Mouse (Mus musculus) intestine, embryonic 15.5 days (tissue): Measurements from ENCODE around the gene Sez6l2. TPM values are rescaled to one million over a fixed set of nuclear protein-coding genes. Genes with fewer than 3 reads are reported as not detected.

Source experiments
- ATAC-seq: fragments of 200-750 bp; cut with Nextera tagmentation; 2 replicates; pipeline ENCODE4 v1.8.0; 2017; ENCODE audit warnings: moderate TSS enrichment, moderate library complexity
- H3K27ac ChIP-seq: fragments of 300-500 bp; sonication (generic); 2 replicates; pipeline ENCODE4 v1.5.1; 2015; ENCODE audit warnings: mild to moderate bottlenecking, inconsistent platforms
- H3K27me3 ChIP-seq: fragments of 300-500 bp; sonication (generic); replicated peaks from 2 replicates; pipeline ENCODE4 v1.6.1; 2015; ENCODE audit warnings: inconsistent platforms
- H3K36me3 ChIP-seq: fragments of 300-500 bp; sonication (generic); 2 replicates; pipeline ENCODE4 v1.6.1; 2015; ENCODE audit warnings: inconsistent platforms
- H3K4me1 ChIP-seq: fragments of 300-500 bp; sonication (generic); replicated peaks from 2 replicates; pipeline ENCODE4 v1.6.1; 2015; ENCODE audit warnings: inconsistent platforms
- H3K4me2 ChIP-seq: fragments of 300-500 bp; sonication (generic); replicated peaks from 2 replicates; pipeline ENCODE4 v1.6.1; 2015; ENCODE audit warnings: mild to moderate bottlenecking, inconsistent platforms
- H3K4me3 ChIP-seq: fragments of 300-500 bp; sonication (generic); replicated peaks from 2 replicates; pipeline ENCODE4 v1.5.1; 2015; ENCODE audit warnings: inconsistent platforms
- H3K9ac ChIP-seq: fragments of 300-500 bp; sonication (generic); 2 replicates; pipeline ENCODE4 v1.6.1; 2015; ENCODE audit warnings: inconsistent platforms
- H3K9me3 ChIP-seq: fragments of 300-500 bp; sonication (generic); 2 replicates; pipeline ENCODE4 v1.6.1; 2016; ENCODE audit warnings: inconsistent platforms
- WGBS: fragments of 180-500 bp; shearing (Covaris S2); methylation state at CpG from one replicate; pipeline ENCODE4 v1.1.7; 2015; 5-methylcytosine and 5-hydroxymethylcytosine counted together
- polyA plus RNA-seq: library from polyadenylated mRNA; unstranded; fragments of >200 nt; fragmentation: Nextera tagmentation; extraction: Ambion mirVana; gene quantifications from 2 replicates; pipeline ENCODE4 v1.2.1, GENCODE M21; 2015

Gene Sez6l2
- polyA plus RNA-seq, 1 experiment from 2014 or later, result 2.4 TPM

DNA sequence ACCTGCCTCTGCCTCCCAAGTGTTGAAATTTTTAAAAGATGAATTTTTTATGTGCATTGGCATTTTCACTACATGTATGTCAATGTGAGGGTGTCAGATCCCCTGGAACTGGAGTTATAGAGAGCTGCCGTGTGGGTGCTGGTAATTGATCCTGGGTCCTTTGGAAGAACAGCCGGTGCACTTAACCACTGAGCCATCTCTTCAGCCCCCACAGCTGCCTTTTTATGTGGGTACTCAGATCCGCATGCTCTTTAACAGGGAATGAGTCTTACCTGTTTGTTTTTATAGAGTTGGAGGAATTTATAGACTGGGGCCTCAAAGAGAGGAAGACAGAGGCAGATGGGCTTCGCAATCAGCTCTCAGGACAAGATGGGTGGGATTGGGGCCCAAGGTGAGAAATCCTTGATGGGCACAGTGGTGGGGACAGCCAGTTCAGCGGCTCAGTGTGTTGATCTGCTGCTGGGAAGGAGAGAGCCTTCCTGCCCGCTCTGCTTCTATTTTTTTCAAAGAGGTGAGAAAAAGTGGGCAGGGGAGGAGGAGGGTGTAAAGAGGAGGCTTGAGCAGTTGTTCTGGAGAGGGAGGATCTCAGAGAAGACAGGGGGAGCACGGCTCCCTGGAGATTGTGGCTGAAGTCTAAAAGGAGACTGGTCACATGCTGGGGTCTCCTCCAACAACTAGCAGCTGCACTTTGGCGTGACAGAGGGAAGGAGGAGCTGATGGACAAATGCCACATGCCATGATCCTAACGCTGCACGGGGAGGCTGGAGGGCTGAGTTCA is 34.5 kb downstream of the Sez6l2 start:
- no peak for ATAC-seq
- Histone ChIP-seq H3K4me3 (no peak overlapping the region), H3K36me3 (peaks cover 12% of the 10 kb centered on the region; the same call in 1 of the 2 replicates), H3K4me2 (no peak overlapping the region), H3K27me3 (no peaks in the 10 kb centered on the region), H3K27ac (no peak overlapping the region), H3K4me1 (peaks cover 3% of the 10 kb centered on the region; the same call in 1 of the 2 replicates), H3K9me3 (no peaks in the 10 kb centered on the region), H3K9ac (no peak overlapping the region)
- WGBS, result 44% methylated on average over 10 of the region's 10 CpGs

DNA sequence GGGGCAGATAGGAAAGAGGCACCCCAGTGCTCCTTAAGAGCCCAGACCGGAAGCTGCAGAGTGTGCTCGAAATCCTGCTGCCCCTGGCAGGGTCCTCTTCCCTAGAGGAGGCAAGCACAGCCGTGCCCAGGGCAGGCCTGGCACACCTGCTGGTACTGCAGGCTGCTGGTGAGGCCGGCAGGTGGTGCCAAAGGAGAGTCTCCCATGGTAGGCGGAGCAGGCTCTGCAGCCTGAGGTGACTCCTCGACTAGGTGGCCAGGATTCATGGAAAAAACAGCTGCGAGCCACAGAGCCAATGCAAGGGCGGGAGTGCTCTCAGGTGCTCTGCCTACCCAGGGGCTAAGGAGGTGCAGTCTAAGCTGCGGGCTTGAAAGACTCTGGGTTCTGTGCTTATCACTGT is 36.0 kb downstream of the Sez6l2 start:
- ATAC-seq, result peak; percentile 74
- H3K4me3 ChIP-seq, result no peak overlapping the region
- 46% methylated on average over 9 of the region's 9 CpGs for WGBS
- peaks cover 3% of the 10 kb centered on the region; the same call in 1 of the 2 replicates for H3K4me1 ChIP-seq
- H3K9ac ChIP-seq, result no peak overlapping the region
- H3K27ac ChIP-seq, result no peak overlapping the region
- no peak overlapping the region for H3K4me2 ChIP-seq
- H3K27me3 ChIP-seq, result no peaks in the 10 kb centered on the region
- H3K36me3 ChIP-seq, result peaks cover 3% of the 10 kb centered on the region; the same call in 1 of the 2 replicates
- no peaks in the 10 kb centered on the region for H3K9me3 ChIP-seq

DNA sequence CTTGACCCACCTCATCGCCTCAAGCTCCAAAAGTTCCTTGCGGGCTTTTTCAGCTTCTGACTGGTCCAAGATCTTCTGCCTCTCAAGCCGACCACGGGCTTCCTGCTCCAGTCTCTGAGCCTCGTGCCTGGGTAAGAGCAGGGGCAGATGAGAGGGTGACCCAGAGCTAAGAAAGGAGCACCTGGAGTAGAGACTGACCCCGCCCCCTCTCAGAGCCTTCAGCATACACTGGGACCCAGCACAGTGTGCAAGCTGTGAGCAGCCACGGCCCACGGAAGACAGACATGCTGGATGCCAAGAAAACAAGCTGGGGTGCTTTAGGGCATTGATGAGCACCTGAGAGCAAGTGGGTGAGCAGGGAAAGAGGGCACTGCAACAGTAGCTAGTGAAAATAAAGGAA is 38.5 kb downstream of the Sez6l2 start:
- ATAC-seq, result no peak
- H3K9ac ChIP-seq, result no peak overlapping the region
- H3K4me1 ChIP-seq, result no peaks in the 10 kb centered on the region
- H3K27ac ChIP-seq, result no peak overlapping the region
- 73% methylated on average over 8 of the region's 8 CpGs for WGBS
- H3K9me3 ChIP-seq, result no peaks in the 10 kb centered on the region
- H3K27me3 ChIP-seq, result no peaks in the 10 kb centered on the region
- H3K4me2 ChIP-seq, result no peak overlapping the region
- no peak overlapping the region for H3K4me3 ChIP-seq
- no peaks in the 10 kb centered on the region for H3K36me3 ChIP-seq

DNA sequence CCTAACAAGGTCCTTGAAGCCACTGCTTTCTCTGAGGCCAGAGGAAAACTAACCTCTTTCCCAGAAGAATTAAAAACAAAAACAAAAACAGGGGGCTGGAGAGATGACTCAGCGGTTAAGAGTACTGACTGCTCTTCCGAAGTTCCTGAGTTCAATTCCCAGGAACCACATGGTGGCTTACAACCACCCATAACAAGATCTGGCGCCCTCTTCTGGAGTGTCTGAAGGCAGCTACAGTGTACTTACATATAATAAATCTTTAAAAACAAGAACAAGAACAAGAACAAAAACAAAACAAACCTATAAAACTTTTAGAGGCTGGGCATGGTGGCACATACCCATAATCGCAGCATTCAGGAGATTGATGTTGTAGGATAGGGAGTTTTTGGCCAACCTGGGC is 46.1 kb downstream of the Sez6l2 start:
- 83% methylated on average over 4 of the region's 4 CpGs for WGBS
- Histone ChIP-seq H3K9ac (no peak overlapping the region), H3K27ac (no peak overlapping the region), H3K27me3 (no peaks in the 10 kb centered on the region), H3K4me2 (no peak overlapping the region), H3K4me1 (no peaks in the 10 kb centered on the region), H3K36me3 (peaks cover 3% of the 10 kb centered on the region), H3K9me3 (no peaks in the 10 kb centered on the region), H3K4me3 (no peak overlapping the region)
- ATAC-seq, result no peak

DNA sequence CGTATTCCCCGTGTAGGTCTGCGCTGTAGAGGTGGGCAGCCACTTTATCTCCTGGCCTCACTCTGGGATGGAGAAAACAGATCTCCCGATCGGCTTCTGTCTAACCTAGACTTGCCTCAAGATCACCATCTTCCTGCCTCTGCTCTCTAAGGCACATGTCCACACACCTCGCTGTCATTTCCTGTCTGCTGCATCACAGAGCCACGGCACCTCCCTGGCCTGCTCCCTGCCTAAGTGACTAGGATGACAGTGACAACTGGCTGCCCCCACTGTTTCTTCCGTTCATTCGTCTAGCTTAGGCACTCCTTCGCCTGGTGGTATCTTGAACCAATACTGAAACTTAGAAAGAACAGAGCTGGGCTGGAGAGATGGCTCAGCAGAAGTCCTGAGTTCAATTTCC is 49.2 kb downstream of the Sez6l2 start:
- Histone ChIP-seq H3K4me2 (no peak overlapping the region), H3K4me1 (0 out of 2 replicates have a peak, but pooled peaks cover 4% of the 10 kb centered on the region), H3K36me3 (peaks cover 3% of the 10 kb centered on the region), H3K27me3 (no peaks in the 10 kb centered on the region), H3K9me3 (no peaks in the 10 kb centered on the region), H3K9ac (no peak overlapping the region), H3K4me3 (no peak overlapping the region), H3K27ac (no peak overlapping the region)
- 78% methylated on average over 10 of the region's 10 CpGs for WGBS
- no peak for ATAC-seq

DNA sequence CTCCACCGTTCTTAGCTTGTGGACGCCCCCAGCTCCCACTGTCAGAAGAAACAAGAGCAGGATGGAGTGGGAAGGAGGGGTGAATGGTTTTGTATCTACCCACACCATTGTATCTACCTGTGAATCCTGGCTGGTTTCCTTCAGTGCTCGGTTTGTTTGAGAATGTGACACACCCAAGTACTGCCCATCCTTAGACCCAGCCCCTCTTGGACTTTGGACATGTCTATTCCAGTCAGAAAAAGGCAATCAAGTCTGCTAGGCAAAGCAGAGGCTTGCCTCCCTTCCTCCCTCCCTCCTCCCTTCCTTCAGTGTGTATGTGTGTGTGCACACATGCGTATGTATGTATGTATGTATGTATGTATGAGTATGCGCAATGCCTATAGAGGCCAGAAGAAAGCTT is 53.3 kb downstream of the Sez6l2 start:
- 0 out of 2 replicates have a peak overlapping the region, but pooled peaks have one; percentile 56 for H3K27ac ChIP-seq
- no peaks in the 10 kb centered on the region for H3K9me3 ChIP-seq
- 75% methylated on average over 5 of the region's 5 CpGs for WGBS
- peaks cover 14% of the 10 kb centered on the region for H3K4me1 ChIP-seq
- no peaks in the 10 kb centered on the region for H3K36me3 ChIP-seq
- H3K4me2 ChIP-seq, result peak overlapping the region; percentile 41
- H3K4me3 ChIP-seq, result no peak overlapping the region
- H3K27me3 ChIP-seq, result no peaks in the 10 kb centered on the region
- no peak overlapping the region for H3K9ac ChIP-seq
- peak; percentile 84 for ATAC-seq

DNA sequence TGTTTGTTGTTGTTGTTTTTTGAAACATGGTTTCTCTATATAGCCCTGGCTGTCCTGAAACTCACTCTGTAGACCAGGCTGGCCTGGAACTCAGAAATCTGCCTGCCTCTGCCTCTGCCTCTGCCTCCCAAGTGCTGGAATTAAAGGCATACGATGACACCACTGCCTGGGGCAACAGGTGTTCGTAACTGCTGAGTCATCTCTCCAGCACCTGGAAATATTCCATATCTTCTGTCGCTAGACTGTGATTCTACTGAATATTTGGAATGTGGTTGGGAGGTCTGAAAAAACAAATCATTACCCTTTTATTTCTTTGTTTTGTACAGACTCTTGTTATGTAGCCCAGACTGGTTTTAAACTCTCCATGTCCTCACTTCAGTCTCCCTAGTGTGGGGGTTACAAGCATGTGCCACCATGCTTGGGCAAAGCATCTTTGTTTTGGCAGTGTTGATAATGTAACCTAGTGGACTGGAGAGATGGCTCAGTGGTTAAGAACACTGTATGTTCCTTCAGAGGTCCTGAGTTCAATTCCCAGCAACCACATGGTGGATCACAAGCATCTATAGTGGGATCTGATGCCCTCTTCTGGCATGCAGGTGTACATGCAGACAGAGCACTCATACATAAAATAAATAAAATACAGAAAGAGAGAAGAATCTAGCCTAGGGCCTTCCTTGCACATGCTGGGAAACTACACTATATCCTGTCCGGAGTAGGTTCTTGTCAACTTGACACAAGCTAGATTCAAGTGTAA is 53.9 kb downstream of the Sez6l2 start:
- Histone ChIP-seq H3K36me3 (no peaks in the 10 kb centered on the region), H3K9ac (no peak overlapping the region), H3K9me3 (no peaks in the 10 kb centered on the region), H3K4me3 (no peak overlapping the region), H3K27me3 (no peaks in the 10 kb centered on the region), H3K4me1 (peaks cover 20% of the 10 kb centered on the region), H3K27ac (no peak overlapping the region), H3K4me2 (no peak overlapping the region)
- WGBS, result 79% methylated on average over 4 of the region's 4 CpGs
- no peak for ATAC-seq

DNA sequence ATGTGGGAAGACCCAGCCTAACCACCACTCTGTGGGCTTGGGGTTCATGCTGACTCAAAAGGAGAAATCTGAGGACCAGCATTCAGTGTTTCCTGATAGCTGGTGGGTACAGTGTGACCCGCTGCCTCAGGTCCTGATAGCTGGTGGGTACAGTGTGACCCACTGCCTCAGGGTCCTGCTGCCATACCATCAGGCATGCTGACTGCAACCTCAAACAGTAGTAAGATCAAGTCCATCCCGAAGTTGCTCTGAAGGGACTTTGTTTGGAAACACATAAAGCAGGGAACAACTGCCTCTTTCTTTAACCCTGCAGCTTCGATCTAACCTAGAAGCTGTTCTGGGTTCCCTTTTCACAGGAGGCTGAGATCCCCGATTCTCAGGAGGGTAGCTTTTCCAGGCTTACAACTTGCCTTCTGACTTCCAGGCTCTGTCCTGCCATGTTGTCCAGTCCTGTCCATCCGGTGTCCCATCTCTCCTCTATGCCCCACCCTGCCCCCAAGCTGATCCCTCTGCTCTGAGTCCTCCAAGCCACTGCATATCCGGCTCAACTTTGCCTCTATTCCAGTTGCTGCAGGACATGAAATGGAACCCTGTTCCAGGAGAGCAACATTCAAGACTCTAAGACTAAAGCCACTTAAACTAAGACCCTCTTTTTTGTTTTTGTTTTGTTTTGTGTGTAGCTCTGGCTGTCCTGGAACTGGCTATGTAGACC is 57.1 kb downstream of the Sez6l2 start:
- WGBS, result 84% methylated on average over 6 of the region's 6 CpGs
- no peaks in the 10 kb centered on the region for H3K36me3 ChIP-seq
- no peak for ATAC-seq
- no peak overlapping the region for H3K4me3 ChIP-seq
- H3K4me2 ChIP-seq, result no peak overlapping the region
- peaks cover 23% of the 10 kb centered on the region for H3K4me1 ChIP-seq
- H3K9me3 ChIP-seq, result no peaks in the 10 kb centered on the region
- no peak overlapping the region; the same call in 1 of the 2 replicates for H3K9ac ChIP-seq
- H3K27me3 ChIP-seq, result no peaks in the 10 kb centered on the region
- H3K27ac ChIP-seq, result peak overlapping the region; percentile 93

DNA sequence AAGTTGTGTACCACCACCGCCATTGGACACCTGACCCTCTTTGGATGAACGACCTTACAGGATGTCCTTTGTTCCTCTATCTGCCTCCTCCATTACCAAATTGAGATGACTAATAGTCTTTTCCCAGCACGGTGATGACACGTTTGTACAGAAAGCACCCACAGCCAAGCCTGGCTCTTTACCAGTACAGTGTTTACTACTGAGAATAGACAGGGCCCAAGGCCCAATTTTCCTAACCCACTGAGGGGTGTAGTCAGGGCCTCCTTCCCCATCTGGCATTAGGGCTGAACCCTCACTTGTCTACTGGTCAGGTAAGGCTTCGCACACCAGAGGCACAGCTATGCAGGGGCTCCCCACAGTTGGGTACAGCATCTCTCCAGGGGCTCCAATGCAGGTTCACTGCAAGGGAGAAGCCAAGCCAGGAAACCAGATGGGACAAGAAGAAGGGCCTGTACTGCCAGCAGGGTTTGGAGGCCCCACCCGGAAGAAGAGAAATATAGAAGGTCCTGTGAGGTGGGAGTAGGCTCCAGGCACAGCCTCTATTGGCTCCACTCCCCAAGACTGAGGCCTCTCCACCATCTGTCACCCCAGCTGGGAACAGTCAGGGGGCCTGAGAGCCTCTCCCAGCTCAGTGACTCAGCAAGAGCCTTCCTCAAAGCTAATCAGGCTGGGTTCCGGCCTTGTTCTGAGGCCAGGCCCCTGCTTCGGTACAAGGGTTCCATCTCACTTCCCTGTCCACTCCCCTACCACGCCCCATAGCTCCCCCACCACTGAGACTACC is 58.1 kb downstream of the Sez6l2 start:
- Histone ChIP-seq H3K4me3 (no peak overlapping the region), H3K9ac (peak overlapping the region; percentile 18), H3K36me3 (0 out of 2 replicates have a peak, but pooled peaks cover 3% of the 10 kb centered on the region), H3K9me3 (no peaks in the 10 kb centered on the region), H3K4me2 (peak overlapping the region; percentile 41), H3K27me3 (no peaks in the 10 kb centered on the region), H3K4me1 (peaks cover 23% of the 10 kb centered on the region), H3K27ac (peak overlapping the region; percentile 93)
- 37% methylated on average over 9 of the region's 9 CpGs for WGBS
- peak; percentile 97 for ATAC-seq

DNA sequence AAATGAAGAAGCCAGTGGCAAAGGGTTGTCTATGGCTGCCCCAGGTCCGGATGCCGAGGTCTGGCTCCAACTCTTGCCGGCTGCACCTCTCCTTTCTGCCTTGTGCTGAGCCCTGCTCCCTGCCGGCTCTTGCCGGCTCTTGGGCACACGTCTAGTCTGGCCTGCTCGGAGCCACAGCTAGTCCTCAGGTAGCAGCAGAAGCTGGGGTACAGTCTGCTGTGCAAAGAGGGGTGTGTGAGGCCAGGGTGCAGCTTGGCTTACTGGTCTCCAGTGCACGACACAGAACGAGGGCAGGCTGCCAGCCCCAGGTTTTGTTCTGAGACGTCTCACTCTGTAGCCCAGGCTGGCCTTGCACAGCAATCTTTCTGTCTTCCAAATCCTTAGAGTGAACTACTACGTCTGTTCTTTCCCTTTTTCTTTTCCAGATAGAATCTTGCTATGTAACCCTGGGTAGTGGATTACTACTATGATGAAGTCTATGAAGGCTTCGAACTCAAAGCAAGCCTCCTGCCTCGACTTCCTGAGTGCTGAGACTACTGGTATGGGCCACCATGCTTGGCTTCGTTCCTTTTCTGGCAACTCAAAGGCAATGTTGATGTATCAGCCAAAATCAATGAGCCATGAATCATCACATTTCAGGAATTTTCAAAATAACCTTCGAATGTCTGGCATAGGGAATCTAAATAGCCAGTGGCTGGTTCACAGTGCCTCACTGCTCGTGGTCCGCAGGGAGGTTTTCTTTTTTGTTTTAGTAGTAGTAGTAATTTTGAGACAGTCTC is 59.1 kb downstream of the Sez6l2 start:
- Histone ChIP-seq H3K27ac (peak overlapping the region; percentile 93), H3K4me3 (no peak overlapping the region), H3K9ac (peak overlapping the region; percentile 18), H3K27me3 (no peaks in the 10 kb centered on the region), H3K36me3 (0 out of 2 replicates have a peak, but pooled peaks cover 3% of the 10 kb centered on the region), H3K9me3 (no peaks in the 10 kb centered on the region), H3K4me2 (peak overlapping the region; percentile 10; the same call in 1 of the 2 replicates), H3K4me1 (peaks cover 26% of the 10 kb centered on the region)
- ATAC-seq, result 0 out of 2 replicates have a peak, but pooled peaks have one; percentile 3
- 78% methylated on average over 17 of the region's 17 CpGs for WGBS

DNA sequence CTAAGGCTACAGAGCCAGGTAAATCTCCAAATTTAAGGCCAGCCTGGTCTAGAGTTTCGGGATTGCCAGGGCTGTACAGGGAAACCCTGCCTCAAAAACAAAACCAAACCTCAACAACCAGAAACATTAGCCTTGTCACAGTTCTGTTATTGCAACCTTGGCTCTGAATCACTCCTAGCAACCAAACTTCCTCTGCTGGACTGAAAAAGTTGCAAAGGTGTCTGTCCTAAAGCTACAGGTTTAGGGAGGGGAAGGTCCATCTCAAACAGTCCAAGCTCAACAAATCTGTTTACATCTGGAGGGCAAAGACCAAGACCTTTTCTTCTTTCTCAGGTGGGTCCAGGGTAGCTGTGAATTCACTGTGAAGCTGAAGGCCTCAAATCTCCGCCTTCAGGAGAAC is 60.7 kb downstream of the Sez6l2 start:
- H3K4me3 ChIP-seq, result no peak overlapping the region
- ATAC-seq, result no peak
- H3K9me3 ChIP-seq, result no peaks in the 10 kb centered on the region
- peaks cover 39% of the 10 kb centered on the region for H3K4me1 ChIP-seq
- H3K9ac ChIP-seq, result no peak overlapping the region
- H3K4me2 ChIP-seq, result no peak overlapping the region; the same call in 1 of the 2 replicates
- H3K36me3 ChIP-seq, result peaks cover 9% of the 10 kb centered on the region; the same call in 1 of the 2 replicates
- 0 out of 2 replicates have a peak overlapping the region, but pooled peaks have one; percentile 7 for H3K27ac ChIP-seq
- 98% methylated on average over 2 of the region's 2 CpGs for WGBS
- no peaks in the 10 kb centered on the region for H3K27me3 ChIP-seq
